10 mouse cellular contexts compared by ENCODE assay signal in the genomic region with DNA sequence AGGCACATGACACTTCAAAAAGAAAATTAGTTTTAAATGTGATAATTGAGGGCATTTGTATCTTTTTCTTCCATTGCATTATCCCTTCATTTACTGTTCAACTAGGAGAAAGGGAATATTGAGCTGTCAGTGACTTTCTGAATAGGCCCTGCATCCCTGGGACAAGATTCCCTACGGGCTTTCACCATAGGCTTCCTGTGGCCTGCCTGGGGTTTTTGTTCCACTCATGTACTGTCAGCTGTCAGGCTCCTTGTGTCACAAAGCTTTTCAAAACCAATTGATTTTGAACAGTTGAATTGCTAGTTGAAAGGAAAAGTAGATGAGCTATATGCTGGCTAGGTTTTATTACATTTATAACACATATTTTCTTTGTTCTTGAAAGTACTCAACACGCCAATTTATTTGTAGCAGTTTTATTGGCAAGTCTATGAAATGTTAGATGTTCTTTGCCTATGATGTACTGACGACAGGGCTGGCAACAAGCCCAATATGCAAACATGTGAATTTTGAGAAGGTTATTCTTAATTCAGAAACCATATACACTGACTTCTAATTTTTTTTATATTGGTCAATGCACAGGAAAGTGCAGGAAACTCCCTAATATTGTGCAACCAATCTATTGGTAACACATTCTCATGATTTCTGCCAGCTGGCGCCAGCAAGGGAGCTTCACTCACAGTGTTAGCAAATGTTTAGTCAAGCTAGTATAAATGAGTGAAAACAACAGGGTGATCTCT. TPM values are rescaled to one million over a fixed set of nuclear protein-coding genes. Genes with fewer than 3 reads are reported as not detected.
A peak's percentile ranks its signal among the peaks of the same experiment; 100 is the strongest.
DNase-seq lines count a peak whose midpoint lies in the region; ATAC-seq and TF ChIP-seq lines count a peak whose summit lies in the region.
"Had no signal": no experiment of that assay in that cellular context is flagged by ENCODE, and none has a peak within 500 bp of the region (broad histone marks: within the 10 kb centered on the region; RNA-seq: fewer than 3 reads in every experiment).

No protein-coding gene starts in this region.

- no peak overlapping the region for H3K4me3 ChIP-seq in forebrain, embryonic 13.5 days
- no peak overlapping the region for H3K4me3 ChIP-seq in forebrain, embryonic 10.5 days
- H3K4me3 ChIP-seq in limb, embryonic 13.5 days, result no peak overlapping the region
- H3K4me3 ChIP-seq in limb, embryonic 10.5 days, result no peak overlapping the region
- H3K4me3 ChIP-seq in embryonic facial prominence, embryonic 15.5 days (replicated peaks), result no peak overlapping the region
- H3K4me3 ChIP-seq in lung, embryonic 14.5 days (ENCODE audit: low read depth, low read length), result no peak overlapping the region
- H3K4me3 ChIP-seq: hindbrain, embryonic 15.5 days had no signal

- no peak for TF ChIP-seq CTCF in lung, embryonic 14.5 days (IDR thresholded peaks at IDR 0.05; ENCODE audit: low read depth)

- ATAC-seq in forebrain, embryonic 13.5 days, result peak; percentile 50; the same call in 1 of the 2 replicates
- peak; percentile 49 for ATAC-seq in limb, embryonic 13.5 days (ENCODE audit: low FRiP score, low read depth)
- peak; percentile 60; the same call in 1 of the 2 replicates for ATAC-seq in embryonic facial prominence, embryonic 15.5 days (ENCODE audit: insufficient number of reproducible peaks, low FRiP score, low TSS enrichment, low read depth)
- ATAC-seq in lung, embryonic 14.5 days (ENCODE audit: insufficient read depth), result peak; percentile 86

- H3K27ac ChIP-seq in forebrain, embryonic 13.5 days, result no peak overlapping the region
- no peak overlapping the region for H3K27ac ChIP-seq in forebrain, embryonic 10.5 days
- H3K27ac ChIP-seq in limb, embryonic 13.5 days, result no peak overlapping the region
- H3K27ac ChIP-seq in limb, embryonic 10.5 days, result no peak overlapping the region
- no peak overlapping the region for H3K27ac ChIP-seq in embryonic facial prominence, embryonic 15.5 days (replicated peaks)
- no peak overlapping the region for H3K27ac ChIP-seq in lung, embryonic 14.5 days (ENCODE audit: low read depth)
- H3K27ac ChIP-seq: hindbrain, embryonic 15.5 days; liver, embryonic 14.5 days had no signal

- no peaks in the 10 kb centered on the region for H3K9me3 ChIP-seq in forebrain, embryonic 13.5 days (replicated peaks)
- H3K9me3 ChIP-seq in forebrain, embryonic 10.5 days, result no peaks in the 10 kb centered on the region
- H3K9me3 ChIP-seq in limb, embryonic 13.5 days, result no peaks in the 10 kb centered on the region
- H3K9me3 ChIP-seq in limb, embryonic 10.5 days (replicated peaks), result no peaks in the 10 kb centered on the region
- H3K9me3 ChIP-seq in embryonic facial prominence, embryonic 15.5 days (replicated peaks), result no peaks in the 10 kb centered on the region
- no peaks in the 10 kb centered on the region for H3K9me3 ChIP-seq in lung, embryonic 14.5 days (ENCODE audit: low read depth, low read length)
- H3K9me3 ChIP-seq: hindbrain, embryonic 15.5 days had no signal

- H3K27me3 ChIP-seq in forebrain, embryonic 13.5 days, result no peaks in the 10 kb centered on the region
- H3K27me3 ChIP-seq in forebrain, embryonic 10.5 days (ENCODE audit: poor library complexity, severe bottlenecking), result no peaks in the 10 kb centered on the region
- H3K27me3 ChIP-seq in limb, embryonic 13.5 days, result no peaks in the 10 kb centered on the region
- H3K27me3 ChIP-seq in limb, embryonic 10.5 days (ENCODE audit: low read depth, poor library complexity, severe bottlenecking), result no peaks in the 10 kb centered on the region
- H3K27me3 ChIP-seq in embryonic facial prominence, embryonic 15.5 days, result no peaks in the 10 kb centered on the region
- no peaks in the 10 kb centered on the region for H3K27me3 ChIP-seq in lung, embryonic 14.5 days (ENCODE audit: insufficient read depth, low read length)
- H3K27me3 ChIP-seq: hindbrain, embryonic 15.5 days had no signal

- peaks cover 4% of the 10 kb centered on the region; the same call in 1 of the 2 replicates for H3K4me1 ChIP-seq in forebrain, embryonic 13.5 days
- H3K4me1 ChIP-seq in forebrain, embryonic 10.5 days, result peaks cover 6% of the 10 kb centered on the region
- peaks cover 15% of the 10 kb centered on the region; the same call in 1 of the 2 replicates for H3K4me1 ChIP-seq in limb, embryonic 13.5 days
- no peaks in the 10 kb centered on the region for H3K4me1 ChIP-seq in limb, embryonic 10.5 days
- no peaks in the 10 kb centered on the region for H3K4me1 ChIP-seq in embryonic facial prominence, embryonic 15.5 days
- H3K4me1 ChIP-seq in lung, embryonic 14.5 days (ENCODE audit: insufficient read depth), result no peaks in the 10 kb centered on the region

- no peaks in the 10 kb centered on the region for H3K36me3 ChIP-seq in forebrain, embryonic 13.5 days (ENCODE audit: poor library complexity, severe bottlenecking)
- H3K36me3 ChIP-seq in forebrain, embryonic 10.5 days (replicated peaks), result no peaks in the 10 kb centered on the region
- H3K36me3 ChIP-seq in limb, embryonic 13.5 days, result no peaks in the 10 kb centered on the region
- no peaks in the 10 kb centered on the region for H3K36me3 ChIP-seq in limb, embryonic 10.5 days
- no peaks in the 10 kb centered on the region for H3K36me3 ChIP-seq in embryonic facial prominence, embryonic 15.5 days
- H3K36me3 ChIP-seq in lung, embryonic 14.5 days (ENCODE audit: insufficient read depth), result no peaks in the 10 kb centered on the region
- H3K36me3 ChIP-seq: hindbrain, embryonic 15.5 days had no signal

- DNase-seq in forebrain, embryonic 10.5 days (ENCODE audit: extremely low spot score, low spot score), result no peak
- no peak for DNase-seq in limb, embryonic 10.5 days (ENCODE audit: low spot score)
- peak; percentile 68 for DNase-seq in lung, embryonic 14.5 days
- no peak for DNase-seq in spleen, postnatal 4 days (ENCODE audit: low spot score in 2 of 2)
- no peak for DNase-seq in thymus, postnatal 0 days (ENCODE audit: low spot score)

- no peak overlapping the region for H3K4me2 ChIP-seq in forebrain, embryonic 13.5 days
- no peak overlapping the region for H3K4me2 ChIP-seq in limb, embryonic 13.5 days (replicated peaks)
- no peak overlapping the region for H3K4me2 ChIP-seq in embryonic facial prominence, embryonic 15.5 days (replicated peaks)
- H3K4me2 ChIP-seq in lung, embryonic 14.5 days, result no peak overlapping the region
- H3K4me2 ChIP-seq: hindbrain, embryonic 15.5 days had no signal

- H3K9ac ChIP-seq in forebrain, embryonic 13.5 days, result no peak overlapping the region
- H3K9ac ChIP-seq in limb, embryonic 13.5 days, result no peak overlapping the region
- no peak overlapping the region for H3K9ac ChIP-seq in embryonic facial prominence, embryonic 15.5 days
- no peak overlapping the region for H3K9ac ChIP-seq in lung, embryonic 14.5 days
- H3K9ac ChIP-seq: hindbrain, embryonic 15.5 days; liver, embryonic 14.5 days had no signal

- 50% methylated on average over 4 of the region's 4 CpGs for WGBS in forebrain, embryonic 13.5 days
- 79% methylated on average over 4 of the region's 4 CpGs for WGBS in forebrain, embryonic 10.5 days
- WGBS in limb, embryonic 13.5 days, result 43% methylated on average over 4 of the region's 4 CpGs
- 88% methylated on average over 4 of the region's 4 CpGs for WGBS in limb, embryonic 10.5 days
- 39% methylated on average over 4 of the region's 4 CpGs for WGBS in embryonic facial prominence, embryonic 15.5 days
- WGBS in lung, embryonic 14.5 days, result 51% methylated on average over 4 of the region's 4 CpGs

RNA-seq across cellular contexts. Expression of gene Arsj, which starts 37.4 kb away (rescaled TPM):
- polyA plus RNA-seq in forebrain, embryonic 13.5 days (2015; fragmentation: Nextera tagmentation; extraction: Ambion mirVana), result 0.10 and 0.13 TPM in 2 replicates
- 0.05 and 0.10 TPM in 2 replicates for polyA plus RNA-seq in forebrain, embryonic 10.5 days (2016; fragmentation: Nextera tagmentation; extraction: Ambion mirVana)
- 6.4 and 7.4 TPM in 2 replicates for polyA plus RNA-seq in limb, embryonic 13.5 days (2015; fragmentation: Nextera tagmentation; extraction: Ambion mirVana)
- 0.59 and 0.95 TPM in 2 replicates for polyA plus RNA-seq in limb, embryonic 10.5 days (2016; fragmentation: Nextera tagmentation; extraction: Ambion mirVana)
- polyA plus RNA-seq in embryonic facial prominence, embryonic 15.5 days (2015; fragmentation: Nextera tagmentation; extraction: Ambion mirVana), result 4.4 and 6.0 TPM in 2 replicates
- polyA plus RNA-seq in lung, embryonic 14.5 days (2014; fragmentation: Nextera tagmentation; extraction: Ambion mirVana), result 0.69 and 0.70 TPM in 2 replicates
- 0.26 and 0.27 TPM in 2 replicates for polyA plus RNA-seq in thymus, postnatal 0 days (2015; fragmentation: Nextera tagmentation; extraction: Ambion mirVana)
- polyA plus RNA-seq: liver, embryonic 14.5 days had no signal
